Mouse (Mus musculus) liver, postnatal 0 days (tissue): ENCODE measurements around the gene Thrap3.
A peak's percentile ranks its signal among the peaks of the same experiment; 100 is the strongest.

Source experiments
- CTCF ChIP-seq: sonication (generic); IDR thresholded peaks from 2 replicates; pipeline ENCODE4 v1.5.1; 2016; ENCODE audit warnings: antibody characterized with exemption, low read depth
- EP300 ChIP-seq: IDR thresholded peaks from 2 replicates; pipeline ENCODE4 v1.6.1; 2016; ENCODE audit warnings: antibody characterized with exemption, low read depth, mild to moderate bottlenecking

DNA sequence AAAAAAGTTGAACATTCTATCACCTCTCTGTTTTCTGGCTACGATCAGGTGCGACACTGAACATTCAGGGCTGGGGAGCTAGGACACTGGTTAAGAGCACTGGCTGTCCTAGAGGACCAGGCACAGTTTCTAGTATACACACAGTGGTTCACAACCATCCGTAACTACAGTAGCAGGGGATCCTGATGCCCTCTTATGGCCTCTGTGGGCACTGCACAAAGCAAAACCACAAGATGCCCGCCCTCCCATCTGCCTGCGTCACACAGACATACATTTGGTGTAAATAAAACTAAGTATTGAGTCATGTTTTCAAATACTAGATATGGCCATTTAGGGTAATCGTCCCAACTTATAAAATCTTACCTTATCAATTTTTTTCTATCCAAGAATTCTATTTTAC is 45.0 kb downstream of the Thrap3 start:
- TF ChIP-seq CTCF (peak; percentile 56), EP300 (no peak)
